Comparison of ENCODE assay signal across 13 mouse cellular contexts in the genomic region with DNA sequence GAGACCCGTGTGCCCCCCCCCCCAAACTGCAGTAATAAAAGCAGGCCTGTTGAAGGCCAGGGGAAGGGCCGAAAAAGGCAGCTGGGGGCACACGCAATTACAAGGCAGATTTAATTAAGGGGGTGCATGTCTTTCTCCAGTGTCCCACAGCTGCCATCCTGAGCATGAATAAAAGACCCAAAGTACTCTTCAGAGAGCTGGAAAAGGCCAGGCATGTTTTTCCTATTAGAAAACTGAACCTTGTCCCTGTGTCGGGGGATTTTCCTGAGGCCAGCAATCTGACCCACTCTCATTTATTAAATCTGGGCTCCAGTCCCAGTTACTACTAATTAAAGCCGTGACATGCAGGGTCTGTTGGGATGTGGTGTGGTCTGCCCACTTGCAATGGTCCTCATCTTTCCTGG. TPM values are rescaled to one million over a fixed set of nuclear protein-coding genes. Genes with fewer than 3 reads are reported as not detected.
DNase-seq lines count a peak whose midpoint lies in the region; ATAC-seq and TF ChIP-seq lines count a peak whose summit lies in the region.
"Had no signal": no experiment of that assay in that cellular context is flagged by ENCODE, and none has a peak within 500 bp of the region (broad histone marks: within the 10 kb centered on the region; RNA-seq: fewer than 3 reads in every experiment).

No protein-coding gene starts in this region.

- ATAC-seq in forebrain, embryonic 13.5 days = peak; percentile 50; the same call in 1 of the 2 replicates
- ATAC-seq in kidney, postnatal 0 days (replicated peaks; ENCODE audit: low FRiP score, low read depth) = no peak
- no peak for ATAC-seq in intestine, embryonic 15.5 days
- no peak for ATAC-seq in midbrain, embryonic 16.5 days

- no peaks in the 10 kb centered on the region for H3K27me3 ChIP-seq in forebrain, embryonic 13.5 days
- no peaks in the 10 kb centered on the region for H3K27me3 ChIP-seq in kidney, postnatal 0 days (ENCODE audit: insufficient read depth, low read length)
- no peaks in the 10 kb centered on the region for H3K27me3 ChIP-seq in intestine, embryonic 15.5 days (replicated peaks)
- no peaks in the 10 kb centered on the region for H3K27me3 ChIP-seq in midbrain, embryonic 16.5 days (ENCODE audit: control insufficient read depth, insufficient read depth, low read depth, low read length)
- H3K27me3 ChIP-seq: liver, embryonic 13.5 days had no signal

- H3K27ac ChIP-seq in forebrain, embryonic 13.5 days = peak overlapping the region; percentile 7; the same call in 1 of the 2 replicates
- H3K27ac ChIP-seq in kidney, postnatal 0 days = 0 out of 2 replicates have a peak overlapping the region, but pooled peaks have one; percentile 25
- H3K27ac ChIP-seq in intestine, embryonic 15.5 days = no peak overlapping the region
- H3K27ac ChIP-seq in midbrain, embryonic 16.5 days (ENCODE audit: low read length) = no peak overlapping the region
- H3K27ac ChIP-seq: liver, embryonic 13.5 days had no signal

- H3K9me3 ChIP-seq in forebrain, embryonic 13.5 days (replicated peaks) = no peaks in the 10 kb centered on the region
- no peaks in the 10 kb centered on the region for H3K9me3 ChIP-seq in kidney, postnatal 0 days (replicated peaks; ENCODE audit: low read length)
- no peaks in the 10 kb centered on the region for H3K9me3 ChIP-seq in intestine, embryonic 15.5 days
- no peaks in the 10 kb centered on the region for H3K9me3 ChIP-seq in midbrain, embryonic 16.5 days (replicated peaks; ENCODE audit: control insufficient read depth, low read length, poor library complexity, severe bottlenecking)
- H3K9me3 ChIP-seq: liver, embryonic 13.5 days had no signal

- no peak overlapping the region for H3K4me2 ChIP-seq in forebrain, embryonic 13.5 days
- H3K4me2 ChIP-seq in kidney, postnatal 0 days (ENCODE audit: low read length) = no peak overlapping the region
- no peak overlapping the region for H3K4me2 ChIP-seq in intestine, embryonic 15.5 days (replicated peaks)
- no peak overlapping the region for H3K4me2 ChIP-seq in midbrain, embryonic 16.5 days (ENCODE audit: low read length)
- H3K4me2 ChIP-seq: liver, embryonic 13.5 days had no signal

- H3K4me3 ChIP-seq in forebrain, embryonic 13.5 days = no peak overlapping the region
- no peak overlapping the region for H3K4me3 ChIP-seq in kidney, postnatal 0 days (replicated peaks; ENCODE audit: low read depth, low read length)
- H3K4me3 ChIP-seq in intestine, embryonic 15.5 days (replicated peaks) = no peak overlapping the region
- no peak overlapping the region for H3K4me3 ChIP-seq in midbrain, embryonic 16.5 days (ENCODE audit: low read depth, low read length)
- H3K4me3 ChIP-seq: liver, embryonic 13.5 days had no signal

- TF ChIP-seq CTCF in kidney, postnatal 0 days (IDR thresholded peaks at IDR 0.05; ENCODE audit: low read depth) = no peak

- no peaks in the 10 kb centered on the region for H3K36me3 ChIP-seq in forebrain, embryonic 13.5 days (ENCODE audit: poor library complexity, severe bottlenecking)
- H3K36me3 ChIP-seq in kidney, postnatal 0 days (ENCODE audit: insufficient read depth, low read length) = no peaks in the 10 kb centered on the region
- H3K36me3 ChIP-seq in intestine, embryonic 15.5 days = no peaks in the 10 kb centered on the region
- no peaks in the 10 kb centered on the region for H3K36me3 ChIP-seq in midbrain, embryonic 16.5 days (ENCODE audit: control insufficient read depth, insufficient read depth, low read length)
- H3K36me3 ChIP-seq: liver, embryonic 13.5 days had no signal

- peak; percentile 24 for DNase-seq in embryo, embryonic 11 days
- no peak for DNase-seq in embryo, embryonic 9.5 days (ENCODE audit: extremely low spot score)
- peak; percentile 55 for DNase-seq in MN1 (ENCODE audit: low spot score)
- DNase-seq in kidney, postnatal 0 days (ENCODE audit: low spot score) = peak; percentile 44
- DNase-seq in gastrocnemius, postnatal 10 days = no peak
- DNase-seq: adrenal gland, postnatal 36 days; cerebellum, adult 11 months; heart, adult 11 months; liver, embryonic 13.5 days; thymus, postnatal 14 days had no signal

- H3K4me1 ChIP-seq in forebrain, embryonic 13.5 days = peaks cover 15% of the 10 kb centered on the region
- H3K4me1 ChIP-seq in kidney, postnatal 0 days (replicated peaks; ENCODE audit: insufficient read depth, low read length) = peaks cover 22% of the 10 kb centered on the region; the same call in 1 of the 2 replicates
- H3K4me1 ChIP-seq in intestine, embryonic 15.5 days (replicated peaks) = no peaks in the 10 kb centered on the region
- 0 out of 2 replicates have a peak, but pooled peaks cover 2% of the 10 kb centered on the region for H3K4me1 ChIP-seq in midbrain, embryonic 16.5 days (ENCODE audit: control insufficient read depth, insufficient read depth, low read length)
- H3K4me1 ChIP-seq: liver, embryonic 13.5 days had no signal

- H3K9ac ChIP-seq in forebrain, embryonic 13.5 days = no peak overlapping the region
- no peak overlapping the region for H3K9ac ChIP-seq in kidney, postnatal 0 days (ENCODE audit: low read depth, low read length)
- no peak overlapping the region for H3K9ac ChIP-seq in intestine, embryonic 15.5 days
- no peak overlapping the region for H3K9ac ChIP-seq in midbrain, embryonic 16.5 days (ENCODE audit: low read depth, low read length)
- H3K9ac ChIP-seq: liver, embryonic 13.5 days had no signal

- 28% methylated on average over 5 of the region's 5 CpGs for WGBS in forebrain, embryonic 13.5 days
- 27% methylated on average over 5 of the region's 5 CpGs for WGBS in kidney, postnatal 0 days
- WGBS in intestine, embryonic 15.5 days = 69% methylated on average over 5 of the region's 5 CpGs
- WGBS in midbrain, embryonic 16.5 days = 49% methylated on average over 5 of the region's 5 CpGs

RNA-seq across cellular contexts. Expression of a gene that starts 9.4 kb away (rescaled TPM):
- 2.5 and 3.1 TPM in 2 replicates for polyA plus RNA-seq in forebrain, embryonic 13.5 days (2015; fragmentation: Nextera tagmentation; extraction: Ambion mirVana)
- polyA plus RNA-seq in kidney, postnatal 0 days (2015; fragmentation: Nextera tagmentation; extraction: Ambion mirVana) = 52.5 and 60.2 TPM in 2 replicates
- 4.4 and 5.2 TPM in 2 replicates for polyA plus RNA-seq in intestine, embryonic 15.5 days (2015; fragmentation: Nextera tagmentation; extraction: Ambion mirVana)
- 2.0 TPM in 2 replicates for polyA plus RNA-seq in midbrain, embryonic 16.5 days (2015; fragmentation: Nextera tagmentation; extraction: Ambion mirVana)
- total RNA-seq in gastrocnemius, postnatal 10 days (2021) = 1 to 10 TPM; 1.2 to 2.4 TPM

Comparison
In these comparisons a context has a peak if more than half of its experiments do, and no peak if none do; other contexts are left out.
1. DNase-seq: peak in embryo, embryonic 11 days (single experiment), MN1 (single experiment) and kidney, postnatal 0 days (single experiment); none in embryo, embryonic 9.5 days (single experiment) and gastrocnemius, postnatal 10 days (single experiment).
2. H3K27ac ChIP-seq: peak in forebrain, embryonic 13.5 days (single experiment) and kidney, postnatal 0 days (single experiment); none in intestine, embryonic 15.5 days (single experiment) and midbrain, embryonic 16.5 days (single experiment).